ENCODE assay signal across 8 mouse cellular contexts in the genomic region with DNA sequence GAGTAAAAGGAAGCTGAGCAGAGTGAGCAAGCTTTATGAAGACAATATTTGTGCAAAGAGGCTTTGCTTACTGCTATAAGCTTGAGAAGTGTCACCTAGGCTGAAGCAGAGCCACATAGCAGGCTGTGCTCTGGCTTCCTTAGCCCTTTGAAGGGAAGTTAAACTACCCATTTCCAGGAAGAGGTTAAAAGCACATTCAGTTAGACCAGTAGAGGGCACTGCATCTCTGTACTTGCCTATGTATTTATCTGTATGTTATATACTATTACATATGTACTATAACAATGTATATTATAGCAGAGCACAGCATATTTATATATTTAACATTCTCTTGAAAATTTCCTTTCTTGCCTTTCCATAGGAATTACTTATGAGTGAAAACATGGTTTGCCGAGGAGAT. TPM values are rescaled to one million over a fixed set of nuclear protein-coding genes. Genes with fewer than 3 reads are reported as not detected.
A peak's percentile ranks its signal among the peaks of the same experiment; 100 is the strongest.
DNase-seq lines count a peak whose midpoint lies in the region; TF ChIP-seq lines count a peak whose summit lies in the region.

No protein-coding gene starts in this region.

- no peak for TF ChIP-seq POLR2A in brain, embryonic 14.5 days (IDR thresholded peaks at IDR 0.05; ENCODE audit: borderline replicate concordance, extremely low read depth, insufficient read depth, insufficient read length, poor library complexity, severe bottlenecking)

- peak; percentile 2 for DNase-seq in adrenal gland, adult 2 months
- no peak for DNase-seq in adrenal gland, postnatal 4 days (ENCODE audit: low spot score in 2 of 2)
- DNase-seq in layer of hippocampus, adult 9-10 months (ENCODE audit: low spot score) = peak; percentile 41
- no peak for DNase-seq in layer of hippocampus, postnatal 36 days
- DNase-seq in brain, embryonic 14.5 days (ENCODE audit: low read depth) = peak; percentile 69
- peak; percentile 14 for DNase-seq in mesoderm, embryonic 11.5 days (ENCODE audit: low read depth, low spot score)
- DNase-seq in kidney, adult 11 months = no peak
- no peak for DNase-seq in gastrocnemius, postnatal 14 days

- intact Hi-C loops in gastrocnemius, postnatal 14 days (cut with DNase I; ENCODE audit: low total_unique reads) = no loop called here

- TF ChIP-seq CTCF in brain, embryonic 14.5 days (IDR thresholded peaks at IDR 0.05; ENCODE audit: borderline replicate concordance, extremely low read depth, insufficient read depth, insufficient read length) = peak; percentile 25; the same call in 1 of the 2 replicates

RNA-seq across cellular contexts. Expression of a gene that starts 54.4 kb away (rescaled TPM):
- 1 to 10 TPM; 4.1 to 4.7 TPM for total RNA-seq in adrenal gland, adult 2 months (2021)
- polyA plus RNA-seq in adrenal gland, adult 2 months (2012; rRNA removed) = 1.7 TPM in 2 replicates
- total RNA-seq in adrenal gland, postnatal 4 days (2021) = 10 to 100 TPM in 1 of 2 experiments, 1 to 10 TPM in 1; 3.5 to 17.2 TPM
- 100 to 1,000 TPM; 285 to 286 TPM for total RNA-seq in layer of hippocampus, postnatal 36 days (2021)
- polyA plus RNA-seq in brain, embryonic 14.5 days (2012; rRNA removed) = 67.3 and 67.5 TPM in 2 replicates
- 1 to 10 TPM; 1.5 to 1.7 TPM for total RNA-seq in gastrocnemius, postnatal 14 days (2021)

Comparison
In these comparisons a context has a peak if more than half of its experiments do, and no peak if none do; other contexts are left out.
1. DNase-seq: peak in adrenal gland, adult 2 months (single experiment), layer of hippocampus, adult 9-10 months (single experiment), brain, embryonic 14.5 days (single experiment) and mesoderm, embryonic 11.5 days (single experiment); none in adrenal gland, postnatal 4 days (0 of 2), layer of hippocampus, postnatal 36 days (0 of 2), kidney, adult 11 months (single experiment) and gastrocnemius, postnatal 14 days (single experiment).
2. RNA of a gene that starts 54.4 kb away (total RNA-seq): 285 to 286 TPM in layer of hippocampus, postnatal 36 days; 3.5 to 17.2 TPM in adrenal gland, postnatal 4 days, 4.1 to 4.7 TPM in adrenal gland, adult 2 months and 1.5 to 1.7 TPM in gastrocnemius, postnatal 14 days; every median in the first group is over 10 times any median in the second.